Mouse (Mus musculus) adrenal gland, postnatal 0 days (tissue): ENCODE data around the gene Gdi1. TPM values are rescaled to one million over a fixed set of nuclear protein-coding genes. Genes with fewer than 3 reads are reported as not detected.

Source experiments
- microRNA-seq: library from miRNA; unstranded; fragments of <30 nt; microRNA quantifications from one replicate; pipeline ENCODE4, GENCODE M21; 2016; ENCODE audit warnings: borderline replicate concordance; ENCODE audit not compliant: insufficient number of aligned reads
- polyA plus RNA-seq: library from polyadenylated mRNA; unstranded; fragments of >200 nt; fragmentation: Nextera tagmentation; extraction: Ambion mirVana; gene quantifications from 2 replicates; pipeline ENCODE4 v1.2.1, GENCODE M21; 2015

Gene Gdi1
- 158 and 175 TPM in 2 replicates for polyA plus RNA-seq

DNA sequence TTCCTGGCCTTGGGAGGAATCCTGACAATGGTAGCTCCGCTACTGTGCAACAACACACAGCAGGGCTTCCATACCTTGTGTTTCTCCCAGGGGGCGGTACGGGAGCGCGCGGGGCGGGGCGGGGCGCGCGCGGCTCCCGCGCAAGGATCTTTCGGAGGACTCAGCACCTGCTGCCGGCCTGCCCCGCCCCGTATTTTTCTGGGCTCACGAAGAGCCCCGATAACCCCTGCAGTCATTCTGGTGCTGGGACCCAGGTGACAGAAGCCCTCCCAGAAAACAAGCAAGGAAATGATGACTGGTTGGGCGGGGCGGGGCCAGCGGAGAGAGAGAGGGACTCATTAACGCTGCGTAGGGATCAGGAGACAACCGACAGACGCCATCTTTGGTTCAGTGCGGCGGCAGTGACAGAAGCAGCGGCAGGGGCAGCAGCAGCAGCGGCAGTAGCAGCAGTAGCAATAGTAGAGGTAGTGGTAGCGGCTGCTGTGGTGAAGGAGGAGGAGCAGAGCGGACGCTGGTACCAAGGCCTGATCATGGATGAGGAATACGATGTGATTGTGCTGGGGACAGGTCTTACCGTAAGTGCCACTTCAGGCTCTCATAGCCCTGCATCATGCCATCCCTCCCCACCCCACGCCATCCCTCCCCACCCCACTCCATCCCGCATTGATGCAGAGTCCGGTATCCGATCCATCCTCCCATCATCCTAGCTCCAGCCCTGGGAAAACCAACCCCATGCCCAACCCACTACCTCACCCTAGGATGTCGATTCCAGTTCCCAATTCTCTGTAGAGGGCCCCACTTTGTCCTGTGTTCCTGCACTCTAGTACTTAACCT, at the start of gene Gdi1:
Gene Gdi1 (plus strand): TSS at position 132 of the 834 bp plus-strand sequence.

DNA sequence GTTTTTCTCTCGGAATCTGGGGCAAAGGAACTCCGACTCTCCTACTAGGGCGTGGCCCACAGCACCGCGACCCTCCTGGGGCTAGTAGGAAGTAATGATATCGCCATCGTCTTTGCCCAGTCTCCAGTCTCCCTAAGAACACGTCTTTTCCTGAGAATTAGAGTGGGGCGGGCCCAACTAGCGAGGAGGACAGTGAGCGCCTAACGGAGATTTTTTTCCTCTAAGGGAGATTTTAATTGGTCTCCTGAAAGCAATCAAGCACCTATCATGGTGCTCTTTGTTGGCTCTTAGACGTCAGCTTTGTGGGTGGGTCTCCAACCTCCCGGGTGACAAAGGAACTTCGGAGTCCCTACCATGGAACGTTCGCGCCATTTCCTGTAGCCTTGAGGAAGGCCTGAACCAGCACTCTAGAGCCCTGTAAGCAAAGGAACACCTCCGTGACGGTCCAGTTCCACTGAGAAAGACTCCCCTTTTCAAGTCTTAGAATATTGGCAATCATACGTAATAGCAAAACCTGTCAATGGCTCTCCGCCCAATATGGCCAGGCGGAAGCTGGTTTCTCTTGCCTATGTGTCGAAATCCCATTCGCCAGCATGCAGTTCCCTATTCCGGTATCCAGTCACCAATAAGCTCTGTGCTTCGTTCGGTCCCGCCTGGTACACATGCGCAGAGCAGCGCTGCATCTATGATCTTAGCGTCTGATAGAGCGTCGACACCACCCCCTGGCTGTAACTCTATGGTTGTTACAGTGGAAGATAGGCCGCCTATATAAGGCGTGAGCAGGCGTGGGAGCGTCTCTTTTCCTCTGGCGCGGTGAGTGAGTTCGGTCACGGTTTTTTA, 34.5 kb upstream of the Gdi1 start, which contains the start of gene Rpl10:
Gene Rpl10 (plus strand): TSS at position 751 of the 840 bp plus-strand sequence.

DNA sequence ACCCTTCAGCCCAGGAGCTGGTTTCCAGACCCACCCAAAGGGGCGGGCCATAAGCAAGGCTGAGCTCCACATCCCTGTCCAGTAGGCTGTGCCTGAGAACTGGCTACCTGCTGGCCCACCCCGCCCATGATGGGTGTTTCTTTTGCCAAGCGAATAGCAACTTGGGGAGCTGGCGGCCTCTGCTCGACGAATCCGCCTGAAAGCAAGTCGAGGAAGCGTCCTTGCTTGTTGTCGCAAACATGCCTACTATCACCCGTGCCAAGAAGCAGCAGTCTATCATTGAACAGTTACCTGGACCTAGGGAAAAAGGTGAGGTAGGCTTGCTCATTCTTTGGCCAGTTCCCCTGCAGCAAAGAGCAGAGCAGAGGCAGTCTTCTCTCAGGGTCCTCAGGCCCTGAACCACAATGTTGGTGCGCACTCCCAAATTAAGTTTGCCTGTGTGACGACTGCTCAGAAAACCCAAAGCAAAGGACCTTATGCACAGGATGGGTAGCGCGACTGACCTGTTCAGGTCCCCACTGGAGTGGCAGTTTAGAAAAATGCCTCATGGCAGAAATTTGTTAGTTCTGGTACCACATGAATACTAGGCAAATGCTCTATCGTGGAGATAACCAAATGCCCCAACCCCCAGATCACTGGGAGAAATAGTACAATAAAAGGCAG, 22.9 kb upstream of the Gdi1 start, which contains the start of the genes Taz and Dnase1l1:
Gene Taz (plus strand): TSS at position 181 of the 663 bp plus-strand sequence.
Gene Dnase1l1 (minus strand): TSS at position 606 of the 663 bp plus-strand sequence.

DNA sequence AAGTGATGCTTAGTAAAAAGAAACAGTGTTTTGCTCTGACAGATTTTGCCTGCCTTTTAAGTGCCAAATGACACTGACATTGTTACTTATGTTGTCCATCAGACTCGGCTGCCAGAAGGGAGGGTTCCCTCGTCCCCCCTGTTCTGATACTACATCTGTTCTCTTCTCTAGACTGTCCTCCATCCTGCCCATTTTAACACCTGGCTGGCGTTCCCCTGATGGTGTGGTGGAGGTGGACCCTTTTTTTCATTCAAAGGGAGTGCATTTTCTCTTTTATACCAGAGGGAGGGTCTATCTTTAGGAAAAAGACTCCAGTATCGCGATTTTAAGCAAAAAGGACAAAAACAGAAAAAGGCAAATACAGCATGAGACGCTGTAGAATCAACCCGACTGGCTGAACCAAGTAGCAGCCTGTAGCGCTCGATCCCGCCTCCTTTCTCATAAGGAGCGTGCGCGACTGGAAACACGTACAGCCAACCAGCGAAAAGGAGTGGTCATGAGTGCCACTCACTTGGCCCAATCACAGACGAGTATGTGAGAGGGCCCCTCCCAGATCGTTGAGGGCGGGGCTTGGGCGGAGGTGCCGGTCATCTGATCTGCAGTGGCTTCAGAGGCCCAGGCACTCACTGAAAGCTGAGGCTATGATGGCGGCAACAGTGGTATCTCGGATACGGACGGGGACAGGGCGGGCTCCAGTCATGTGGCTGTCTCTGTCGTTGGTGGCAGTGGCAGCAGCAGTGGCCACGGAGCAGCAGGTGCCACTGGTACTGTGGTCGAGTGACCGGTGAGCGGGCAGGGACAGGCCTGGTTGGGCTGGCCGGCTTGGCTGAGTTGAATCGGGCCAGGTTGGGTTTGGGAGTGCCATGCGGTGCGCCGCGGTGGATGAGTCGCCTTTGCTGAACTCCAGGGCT, 8.0 kb upstream of the Gdi1 start, which contains the start of gene Atp6ap1:
Gene Atp6ap1 (plus strand): TSS at position 560 of the 911 bp plus-strand sequence.

DNA sequence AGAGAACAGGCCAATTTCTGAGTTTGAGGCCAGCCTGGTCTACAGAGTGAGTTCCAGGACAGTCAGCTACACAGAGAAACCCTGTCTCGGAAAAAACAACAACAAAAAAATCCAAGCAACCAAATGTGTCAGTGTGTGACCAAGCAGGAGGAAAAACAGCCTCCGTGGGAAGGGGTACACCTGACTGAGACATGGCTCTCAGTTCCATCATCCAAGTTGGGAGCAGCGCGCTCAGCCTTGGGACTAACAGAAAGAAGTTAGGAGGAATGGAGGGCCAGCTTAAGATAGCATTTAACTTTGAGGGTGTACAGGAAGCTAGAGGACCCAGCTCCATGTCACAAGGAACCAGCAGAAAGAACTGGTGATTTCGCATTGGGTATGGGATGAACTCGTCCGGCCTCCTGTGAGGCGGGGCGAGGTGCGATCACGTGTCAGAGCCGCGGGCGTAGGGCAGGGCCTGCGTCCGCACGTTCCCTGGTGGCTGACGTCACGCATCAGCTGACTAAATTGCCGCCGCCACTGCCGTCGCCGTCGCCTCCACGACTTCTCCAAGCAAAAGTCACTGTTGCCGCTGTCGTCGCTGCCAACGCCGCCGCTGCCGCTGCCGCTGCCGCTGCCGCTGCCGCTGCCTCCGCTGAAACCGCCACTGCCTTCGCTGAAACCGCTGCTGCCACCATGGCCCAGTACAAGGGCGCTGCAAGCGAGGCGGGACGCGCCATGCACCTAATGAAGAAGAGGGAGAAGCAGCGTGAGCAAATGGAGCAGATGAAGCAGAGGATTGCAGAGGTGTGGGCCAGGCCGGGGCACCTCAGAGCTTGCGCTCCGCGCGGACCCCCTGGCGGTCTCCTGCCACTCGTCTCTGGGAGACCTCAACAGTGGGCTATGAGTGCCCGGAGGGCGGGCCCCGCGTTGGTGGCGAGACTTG, 8.0 kb downstream of the Gdi1 start, which contains the start of gene Fam50a:
Gene Fam50a (plus strand): TSS at position 494 of the 925 bp plus-strand sequence.

DNA sequence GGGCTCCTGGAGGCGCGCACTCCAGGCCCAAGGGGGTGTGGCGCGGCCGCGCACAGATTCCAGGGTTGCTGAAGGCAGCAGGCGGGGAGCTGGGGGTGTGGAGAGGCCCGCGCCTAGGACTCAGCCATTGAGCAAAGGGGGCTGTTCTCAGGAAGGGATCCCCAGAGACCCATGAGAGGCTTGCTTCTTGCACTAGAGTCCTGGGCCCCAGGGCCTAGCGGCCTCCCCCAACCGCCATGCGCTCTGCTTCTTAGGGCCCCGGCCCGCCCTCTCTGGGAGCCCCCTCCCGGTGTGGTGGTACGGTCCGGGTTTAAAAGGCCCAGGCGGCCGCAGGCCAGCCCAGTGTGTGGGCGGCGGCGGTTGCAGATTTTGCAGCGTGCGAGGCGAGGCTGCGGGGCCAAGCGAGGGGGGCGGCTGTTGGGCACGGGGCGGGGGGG, 23.9 kb downstream of the Gdi1 start, which contains the start of gene Plxna3:
Gene Plxna3 (plus strand): TSS at position 342 of the 437 bp plus-strand sequence.

DNA sequence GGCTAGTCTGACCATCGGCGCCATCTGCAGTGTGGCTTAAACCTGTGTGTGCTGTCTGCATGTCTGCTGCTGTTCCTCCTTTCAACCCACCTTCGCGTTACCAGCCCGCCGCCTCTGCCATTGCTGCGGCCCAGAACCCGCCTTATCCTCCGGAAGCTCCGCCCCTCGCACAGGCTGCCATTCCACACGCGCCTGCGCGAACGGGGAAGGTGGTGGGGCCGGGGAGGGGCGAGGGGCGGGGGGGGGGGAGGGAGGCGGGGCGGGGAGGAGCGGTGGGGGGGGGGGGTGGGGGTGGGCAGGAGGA, 48.6 kb downstream of the Gdi1 start, which contains the start of gene Lage3:
Gene Lage3 (minus strand): TSS at position 152 of the 304 bp plus-strand sequence.

Small RNAs within 50 kb of the gene (microRNA-seq; reads per million reads assigned to microRNA genes)
- not detected for gene Mir7091
- gene Mir7092, result 1.8 reads per million

Other genes starting within 250 kb of the Gdi1 start
- gene Opn1mw, start 177.5 kb upstream of the Gdi1 start, polyA plus RNA-seq, result 0.25 TPM in 1 of 2 replicates, not detected in the other
- gene Mecp2, start 169.6 kb upstream of the Gdi1 start, polyA plus RNA-seq, result 5.3 and 10.1 TPM in 2 replicates
- gene Tex28, start 137.2 kb upstream of the Gdi1 start, polyA plus RNA-seq, result not detected in 2 replicates
- gene Tktl1, start 127.7 kb upstream of the Gdi1 start, polyA plus RNA-seq, result not detected in 2 replicates
- gene Flna, start 55.2 kb upstream of the Gdi1 start, polyA plus RNA-seq, result 59.1 and 60.0 TPM in 2 replicates
- gene Emd, start 50.3 kb upstream of the Gdi1 start, polyA plus RNA-seq, result 12.4 and 12.5 TPM in 2 replicates
- 795 and 803 TPM in 2 replicates for gene Rpl10, start 34.2 kb upstream of the Gdi1 start, polyA plus RNA-seq
- gene Taz, start 23.1 kb upstream of the Gdi1 start, polyA plus RNA-seq, result 63.7 and 108 TPM in 2 replicates
- 19.2 and 21.0 TPM in 2 replicates for gene Dnase1l1, start 22.7 kb upstream of the Gdi1 start, polyA plus RNA-seq
- 107 and 140 TPM in 2 replicates for gene Atp6ap1, start 7.9 kb upstream of the Gdi1 start, polyA plus RNA-seq
- 38.3 and 51.4 TPM in 2 replicates for gene Fam50a, start 8.0 kb downstream of the Gdi1 start, polyA plus RNA-seq
- 4.2 and 6.4 TPM in 2 replicates for gene Plxna3, start 24.1 kb downstream of the Gdi1 start, polyA plus RNA-seq
- 150 and 170 TPM in 2 replicates for gene Lage3, start 48.6 kb downstream of the Gdi1 start, polyA plus RNA-seq
- 61.6 and 67.4 TPM in 2 replicates for gene Ubl4a, start 68.2 kb downstream of the Gdi1 start, polyA plus RNA-seq
- 15.6 and 28.1 TPM in 2 replicates for gene Slc10a3, start 68.4 kb downstream of the Gdi1 start, polyA plus RNA-seq
- gene Fam3a, start 88.3 kb downstream of the Gdi1 start, polyA plus RNA-seq, result 27.4 and 32.8 TPM in 2 replicates
- 12.7 and 15.7 TPM in 2 replicates for gene Ikbkg, start 88.3 kb downstream of the Gdi1 start, polyA plus RNA-seq
- gene G6pdx, start 124.2 kb downstream of the Gdi1 start, polyA plus RNA-seq, result 34.2 and 68.2 TPM in 2 replicates
- gene Gm6880, start 176.4 kb downstream of the Gdi1 start, polyA plus RNA-seq, result 0.28 TPM in 1 of 2 replicates, not detected in the other